Mouse (Mus musculus) MEL (cell line): ENCODE measurements around the gene Wrap73.

Source experiments
- CTCF ChIP-seq, 3 experiments: IDR thresholded peaks in 2 of 3; conservative IDR thresholded peaks in 1 of 3; 2 replicates each; pipeline ENCODE4 v1.5.1; 2011 to 2012; ENCODE audit warnings: low read length in 3 of 3, low read depth in 2 of 3, mild to moderate bottlenecking in 2 of 3, improper control_type of control experiment in 1 of 3, inconsistent platforms in 1 of 3, mixed read lengths in 1 of 3, moderate library complexity in 1 of 3; ENCODE audit not compliant: control insufficient read depth in 1 of 3, insufficient read depth in 1 of 3, poor library complexity in 1 of 3, severe bottlenecking in 1 of 3
- EP300 ChIP-seq, 2 experiments: IDR thresholded peaks; 2 replicates each; pipeline ENCODE4 v1.6.1; 2011; ENCODE audit warnings: improper control_type of control experiment in 2 of 2, low read length in 2 of 2, low read depth in 1 of 2, mild to moderate bottlenecking in 1 of 2
- MEF2A ChIP-seq: IDR thresholded peaks from 2 replicates; pipeline ENCODE4 v1.6.1; 2014; ENCODE audit warnings: low read depth, mild to moderate bottlenecking, inconsistent platforms, low read length, improper control_type of control experiment; ENCODE audit not compliant: poor library complexity, insufficient replicate concordance, severe bottlenecking; ENCODE audit errors: extremely low read depth
- POLR2A ChIP-seq, 2 experiments: IDR thresholded peaks; 2 replicates each; pipeline ENCODE4 v1.6.1; 2011 to 2012; ENCODE audit warnings: low read length in 2 of 2, mild to moderate bottlenecking in 2 of 2, control low read depth in 1 of 2, improper control_type of control experiment in 1 of 2, low read depth in 1 of 2, moderate library complexity in 1 of 2; ENCODE audit not compliant: control insufficient read depth in 1 of 2, insufficient read depth in 1 of 2, poor library complexity in 1 of 2
- POLR2AphosphoS2 ChIP-seq: IDR thresholded peaks from 2 replicates; pipeline ENCODE4 v1.6.1; 2011; ENCODE audit warnings: low read length, improper control_type of control experiment
- RCOR1 ChIP-seq: IDR thresholded peaks from 2 replicates; pipeline ENCODE4 v1.6.1; 2012; ENCODE audit warnings: low read depth, mild to moderate bottlenecking, inconsistent platforms, low read length, improper control_type of control experiment
- TBP ChIP-seq: IDR thresholded peaks from 2 replicates; pipeline ENCODE4 v1.8.0; 2011; ENCODE audit warnings: low read depth, low read length, improper control_type of control experiment

- TF ChIP-seq POLR2A (IDR thresholded peaks at IDR 0.05; ENCODE audit: control insufficient read depth in 1 of 2, insufficient read depth in 1 of 2, low read depth in 1 of 2, low read length in 2 of 2, poor library complexity in 1 of 2) (no peak), RCOR1 (no peak), TBP (no peak), MEF2A (no peak), EP300 (IDR thresholded peaks at IDR 0.05; ENCODE audit: low read depth in 1 of 2, low read length in 2 of 2) (no peak), POLR2AphosphoS2 (no peak), CTCF (IDR thresholded peaks at IDR 0.05 in 2 of 3, conservative IDR thresholded peaks at IDR 0.05 in 1 of 3; ENCODE audit: control insufficient read depth in 1 of 3, insufficient read depth in 1 of 3, low read depth in 2 of 3, low read length in 3 of 3, poor library complexity in 1 of 3, severe bottlenecking in 1 of 3) (no peak)
Measured at GRCm38 (mm10) chr4:154103386-154103785, 38.8 kb upstream of the Wrap73 start.
